Mouse (Mus musculus) liver, embryonic 12.5 days (tissue): ENCODE data around the gene Smim7. TPM values are rescaled to one million over a fixed set of nuclear protein-coding genes. Genes with fewer than 3 reads are reported as not detected.

Experiments
- ATAC-seq: fragments of 200-750 bp; cut with Nextera tagmentation; 2 replicates; pipeline ENCODE4 v1.8.0; 2017; ENCODE audit warnings: moderate number of reproducible peaks, mild to moderate bottlenecking, moderate library complexity
- H3K27ac ChIP-seq: fragments of 300-500 bp; sonication (generic); 2 replicates; pipeline ENCODE4 v1.5.1; 2016; ENCODE audit warnings: mild to moderate bottlenecking
- H3K27me3 ChIP-seq: fragments of 300-500 bp; sonication (generic); replicated peaks from 2 replicates; pipeline ENCODE4 v1.6.1; 2016; ENCODE audit warnings: mild to moderate bottlenecking, moderate library complexity
- H3K36me3 ChIP-seq: fragments of 300-500 bp; sonication (generic); 2 replicates; pipeline ENCODE4 v1.6.1; 2016; ENCODE audit warnings: mild to moderate bottlenecking, moderate library complexity
- H3K4me1 ChIP-seq: fragments of 300-500 bp; sonication (generic); 2 replicates; pipeline ENCODE4 v1.6.1; 2016
- H3K4me2 ChIP-seq: fragments of 300-500 bp; sonication (generic); 2 replicates; pipeline ENCODE4 v1.6.1; 2016; ENCODE audit warnings: mild to moderate bottlenecking, moderate library complexity
- H3K4me3 ChIP-seq: fragments of 300-500 bp; sonication (generic); 2 replicates; pipeline ENCODE4 v1.5.1; 2016; ENCODE audit warnings: mild to moderate bottlenecking, moderate library complexity
- H3K9ac ChIP-seq: fragments of 300-500 bp; sonication (generic); 2 replicates; pipeline ENCODE4 v1.6.1; 2016; ENCODE audit warnings: mild to moderate bottlenecking, moderate library complexity
- H3K9me3 ChIP-seq: fragments of 300-500 bp; sonication (generic); replicated peaks from 2 replicates; pipeline ENCODE4 v1.6.1; 2016; ENCODE audit warnings: mild to moderate bottlenecking, moderate library complexity
- WGBS: fragments of 180-500 bp; shearing (Covaris S2); methylation state at CpG from one replicate; pipeline ENCODE4 v1.1.7; 2016; ENCODE audit not compliant: insufficient replicate concordance; 5-methylcytosine and 5-hydroxymethylcytosine counted together
- polyA plus RNA-seq: library from polyadenylated mRNA; unstranded; fragments of >200 nt; fragmentation: Nextera tagmentation; extraction: Ambion mirVana; gene quantifications from 2 replicates; pipeline ENCODE4 v1.2.1, GENCODE M21; 2016

Smim7 gene
- polyA plus RNA-seq, 1 experiment from 2014 or later = 55.1 TPM

DNA sequence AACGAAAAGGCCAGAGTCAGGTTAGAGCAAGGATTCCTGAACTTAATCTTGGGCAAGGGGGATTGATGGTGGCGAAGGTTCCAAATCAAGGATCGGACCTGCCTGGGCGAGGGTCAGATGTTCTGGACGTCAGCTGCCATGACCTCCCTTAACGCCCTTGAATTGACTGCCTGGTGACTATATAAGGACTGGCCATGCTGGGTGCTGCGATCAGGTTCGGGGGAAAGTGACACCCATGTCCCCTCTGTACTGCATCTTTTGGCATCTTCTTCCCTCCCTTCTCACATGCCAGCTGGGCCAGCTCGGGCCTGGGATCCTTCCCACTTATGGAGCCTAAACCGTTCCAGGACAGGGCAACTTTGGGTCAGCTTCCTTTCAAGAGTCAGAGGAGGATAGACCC lies 1.6 kb upstream of the Smim7 start:
- Histone ChIP-seq H3K27me3 (no peaks in the 10 kb centered on the region; the same call in 1 of the 2 replicates), H3K9me3 (no peaks in the 10 kb centered on the region), H3K9ac (peak overlapping the region; percentile 82), H3K27ac (no peak overlapping the region), H3K4me3 (peak overlapping the region; percentile 71), H3K36me3 (peaks cover 22% of the 10 kb centered on the region), H3K4me1 (peaks cover 30% of the 10 kb centered on the region), H3K4me2 (peak overlapping the region; percentile 100)
- WGBS = 16% methylated on average over 10 of the region's 10 CpGs
- no peak for ATAC-seq

DNA sequence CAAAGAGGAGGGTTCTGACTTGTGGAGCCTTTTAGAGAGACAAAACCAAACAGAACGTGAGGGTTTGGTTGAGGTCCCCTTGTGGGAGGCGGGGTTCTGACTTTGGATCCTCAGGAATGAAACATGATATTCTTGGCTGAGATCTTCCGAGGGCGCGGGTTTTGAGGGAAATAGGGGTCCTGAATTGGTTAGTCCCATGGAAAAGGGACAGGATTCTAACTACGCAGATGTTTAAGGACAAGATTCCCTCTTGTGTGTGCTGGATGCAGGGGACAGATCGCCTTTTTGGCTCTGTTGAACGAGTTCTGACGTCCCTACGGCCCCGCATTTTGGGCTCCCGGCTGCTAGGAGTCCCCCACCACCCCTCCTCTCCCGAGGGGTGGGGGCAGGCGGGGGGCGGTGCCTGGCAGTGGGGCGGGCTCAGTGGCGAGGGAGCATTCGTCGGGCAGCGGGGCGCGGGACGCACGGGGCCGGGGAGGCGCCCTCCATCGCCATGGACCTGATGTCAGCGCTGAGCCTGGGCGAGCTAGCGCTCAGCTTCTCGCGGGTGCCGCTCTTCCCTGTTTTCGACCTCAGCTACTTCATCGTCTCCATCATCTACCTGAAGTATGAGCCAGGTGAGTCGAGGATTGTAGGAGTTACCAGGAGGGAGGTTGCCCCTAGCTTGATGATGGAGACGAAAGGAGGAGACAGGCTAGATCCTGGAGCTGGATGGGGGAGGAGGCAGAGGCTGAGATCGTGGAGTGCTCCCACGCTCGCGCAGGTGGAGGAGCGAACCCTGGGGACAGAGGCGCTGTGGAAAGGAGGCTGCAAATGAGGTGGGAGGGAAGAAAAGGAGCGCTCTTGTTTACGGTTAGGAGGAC lies 954 bp upstream of the Smim7 start, which contains the start of gene Tmem38a:
Tmem38a (plus strand) TSS at position 445 of the 863 bp plus-strand sequence.
- Histone ChIP-seq H3K9ac (peak within 1 kb of the TSS; percentile 82), H3K4me3 (peak within 1 kb of the TSS; percentile 71), H3K4me2 (peak within 1 kb of the TSS; percentile 100), H3K36me3 (peaks cover 28% of the 10 kb centered on the region), H3K27me3 (no peaks in the 10 kb centered on the region; the same call in 1 of the 2 replicates), H3K27ac (peak within 1 kb of the TSS; percentile 92), H3K9me3 (no peaks in the 10 kb centered on the region), H3K4me1 (peaks cover 30% of the 10 kb centered on the region)
- ATAC-seq = no peak
- under 1% methylated on average over 44 of the region's 45 CpGs for WGBS

DNA sequence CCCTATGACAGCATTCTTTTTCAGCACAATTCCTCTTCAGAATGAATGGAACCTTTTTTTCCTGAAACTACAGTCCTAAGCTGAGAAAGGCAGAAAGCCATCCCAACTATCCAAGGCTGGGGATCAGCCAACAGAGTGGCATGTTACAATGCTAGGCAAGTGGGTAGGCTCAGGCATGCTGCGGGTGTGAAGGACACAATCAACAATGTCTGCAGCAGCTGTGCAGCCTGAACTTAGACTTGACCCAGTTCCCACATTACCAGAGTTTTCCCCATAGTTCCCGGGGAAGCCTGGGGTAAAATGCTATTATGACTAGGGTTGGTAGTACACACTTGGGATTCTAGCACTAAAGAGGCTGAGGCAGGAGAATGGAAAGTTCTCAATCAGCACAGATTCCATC lies 4.9 kb downstream of the Smim7 start:
- no peak for ATAC-seq
- 76% methylated on average over 2 of the region's 2 CpGs for WGBS

DNA sequence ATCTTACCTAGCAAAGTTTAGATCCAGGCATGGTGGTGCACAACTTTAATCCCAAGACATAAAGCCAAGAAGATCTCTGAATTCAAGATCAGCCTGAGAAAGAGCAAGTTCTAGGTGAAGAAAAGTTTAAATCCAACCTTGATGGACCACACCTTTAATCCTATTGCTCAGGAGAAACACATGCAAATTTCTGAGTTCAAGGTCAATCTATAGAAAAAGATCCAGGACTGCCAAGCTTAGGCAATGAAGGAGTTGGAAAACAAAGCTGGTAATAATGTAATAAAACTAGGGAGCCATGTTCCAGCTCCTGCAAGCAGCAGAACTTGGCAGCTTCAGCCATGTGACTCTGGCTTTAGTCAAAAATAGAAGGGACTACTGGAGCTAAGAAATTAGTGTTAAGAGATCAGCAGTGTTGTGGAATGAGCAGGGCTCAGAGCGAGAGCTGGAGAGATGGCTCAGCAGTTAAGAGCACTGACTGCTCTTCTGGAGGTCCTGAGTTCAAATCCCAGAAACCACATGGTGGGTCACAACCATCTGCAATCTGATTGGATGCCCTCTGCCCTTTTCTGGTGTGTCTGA lies 9.7 kb downstream of the Smim7 start:
- no peaks in the 10 kb centered on the region for H3K27me3 ChIP-seq
- H3K4me1 ChIP-seq = no peaks in the 10 kb centered on the region
- H3K36me3 ChIP-seq = peaks cover 65% of the 10 kb centered on the region
- no peak overlapping the region for H3K4me2 ChIP-seq
- ATAC-seq = no peak
- no peaks in the 10 kb centered on the region for H3K9me3 ChIP-seq
- WGBS = 79% methylated on average over 1 of the region's 1 CpGs
- H3K9ac ChIP-seq = no peak overlapping the region
- no peak overlapping the region for H3K27ac ChIP-seq
- no peak overlapping the region for H3K4me3 ChIP-seq

More for the DNA sequence above, 4.9 kb downstream of the Smim7 start:
- no peak overlapping the region for H3K9ac ChIP-seq
- H3K36me3 ChIP-seq = peaks cover 72% of the 10 kb centered on the region
- H3K27ac ChIP-seq = no peak overlapping the region
- no peak overlapping the region for H3K4me3 ChIP-seq
- no peaks in the 10 kb centered on the region for H3K27me3 ChIP-seq
- H3K4me1 ChIP-seq = peaks cover 14% of the 10 kb centered on the region
- no peak overlapping the region for H3K4me2 ChIP-seq
- H3K9me3 ChIP-seq = no peaks in the 10 kb centered on the region

DNA sequence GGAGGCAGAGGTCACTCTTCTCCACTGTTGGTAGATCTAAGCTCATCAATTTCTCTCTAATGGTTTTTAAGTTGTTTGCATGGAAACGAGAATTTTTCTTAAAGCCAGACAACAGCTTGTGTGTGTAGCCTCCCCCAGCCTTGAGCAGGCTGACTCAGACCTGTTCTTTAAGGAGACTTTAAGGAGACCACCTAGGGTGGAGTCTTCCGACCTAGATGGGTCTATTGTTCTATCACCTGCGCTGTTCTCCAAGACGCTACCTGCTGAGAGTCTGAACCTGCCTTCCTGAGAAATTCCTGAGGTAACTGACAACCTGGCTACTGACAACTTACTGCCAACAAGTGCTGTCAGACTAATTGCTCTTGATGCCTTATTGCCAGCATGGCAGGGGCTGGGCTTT lies 15.1 kb downstream of the Smim7 start:
- H3K4me1 ChIP-seq = peaks cover 4% of the 10 kb centered on the region; the same call in 1 of the 2 replicates
- no peaks in the 10 kb centered on the region for H3K9me3 ChIP-seq
- no peak overlapping the region for H3K4me3 ChIP-seq
- 67% methylated on average over 4 of the region's 4 CpGs for WGBS
- H3K27me3 ChIP-seq = no peaks in the 10 kb centered on the region
- H3K4me2 ChIP-seq = no peak overlapping the region
- peaks cover 34% of the 10 kb centered on the region for H3K36me3 ChIP-seq
- no peak overlapping the region for H3K9ac ChIP-seq
- H3K27ac ChIP-seq = no peak overlapping the region
- no peak for ATAC-seq

DNA sequence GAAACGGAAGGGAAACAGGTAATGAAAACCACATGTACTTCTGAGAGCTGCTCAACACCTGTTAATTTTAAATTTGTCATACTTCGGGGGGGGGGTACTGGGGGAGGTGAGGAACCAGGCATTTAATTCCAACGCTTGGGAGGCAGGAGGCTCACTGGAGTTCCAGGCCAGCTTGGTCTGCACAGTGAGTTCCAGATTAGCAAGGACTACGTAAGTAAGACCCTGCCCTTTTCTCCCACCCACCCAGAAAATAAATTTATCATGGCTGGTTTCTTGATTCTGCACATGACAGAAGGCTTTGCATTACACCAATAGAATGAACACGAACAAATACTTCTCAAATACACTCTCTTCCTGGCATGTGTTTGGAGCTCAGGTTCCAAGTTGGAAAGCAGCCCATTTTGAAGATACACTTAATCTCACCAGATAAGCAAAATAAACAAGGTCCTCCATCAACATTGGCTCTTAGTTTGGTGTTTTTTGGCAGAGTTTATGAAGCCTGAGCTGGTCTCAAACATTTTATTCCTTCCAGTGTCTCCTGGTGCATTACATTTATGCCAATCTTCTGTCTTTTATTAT lies 21.5 kb downstream of the Smim7 start:
- 20% methylated on average over 5 of the region's 5 CpGs for WGBS
- Histone ChIP-seq H3K9me3 (no peaks in the 10 kb centered on the region), H3K36me3 (peaks cover 25% of the 10 kb centered on the region), H3K27ac (peak overlapping the region; percentile 91), H3K4me3 (peak overlapping the region; percentile 99), H3K27me3 (no peaks in the 10 kb centered on the region), H3K9ac (peak overlapping the region; percentile 100), H3K4me1 (peaks cover 49% of the 10 kb centered on the region), H3K4me2 (peak overlapping the region; percentile 99)
- no peak for ATAC-seq

- under 1% methylated on average over 44 of the region's 45 CpGs for WGBS
- Histone ChIP-seq H3K9ac (peak overlapping the region; percentile 100), H3K4me2 (peak overlapping the region; percentile 99), H3K27me3 (no peaks in the 10 kb centered on the region), H3K9me3 (no peaks in the 10 kb centered on the region), H3K27ac (peak overlapping the region; percentile 91), H3K4me1 (peaks cover 53% of the 10 kb centered on the region), H3K36me3 (peaks cover 30% of the 10 kb centered on the region), H3K4me3 (peak overlapping the region; percentile 99)
- peak; percentile 59 for ATAC-seq
Observed at GRCm38 (mm10) chr8:72548644-72549313, 22.1 kb downstream of the Smim7 start.

GRCm38 (mm10) chr8:72547802-72548643 lies 22.9 kb downstream of the Smim7 start, which contains the start of gene Med26:
Gene Med26 (minus strand): TSS chr8:72548270.
- H3K4me1 ChIP-seq = peaks cover 59% of the 10 kb centered on the region
- H3K4me2 ChIP-seq = peak within 1 kb of the TSS; percentile 99
- peak within 1 kb of the TSS; percentile 99 for H3K4me3 ChIP-seq
- peak; percentile 95 for ATAC-seq
- peaks cover 38% of the 10 kb centered on the region for H3K36me3 ChIP-seq
- WGBS = under 1% methylated on average over 87 of the region's 92 CpGs
- peak within 1 kb of the TSS; percentile 91 for H3K27ac ChIP-seq
- no peaks in the 10 kb centered on the region for H3K9me3 ChIP-seq
- H3K9ac ChIP-seq = peak within 1 kb of the TSS; percentile 100
- no peaks in the 10 kb centered on the region for H3K27me3 ChIP-seq

- Histone ChIP-seq H3K4me3 (peak overlapping the region; percentile 99), H3K36me3 (peaks cover 45% of the 10 kb centered on the region), H3K27me3 (no peaks in the 10 kb centered on the region), H3K4me1 (peaks cover 67% of the 10 kb centered on the region), H3K4me2 (peak overlapping the region; percentile 99), H3K27ac (peak overlapping the region; percentile 87), H3K9me3 (no peaks in the 10 kb centered on the region), H3K9ac (peak overlapping the region; percentile 100)
- whole genome bisulfite sequencing = 3% methylated on average over 27 of the region's 27 CpGs
- peak; percentile 1; the same call in 1 of the 2 replicates for ATAC-seq
Observed at GRCm38 (mm10) chr8:72547122-72547801, 23.6 kb downstream of the Smim7 start.

DNA sequence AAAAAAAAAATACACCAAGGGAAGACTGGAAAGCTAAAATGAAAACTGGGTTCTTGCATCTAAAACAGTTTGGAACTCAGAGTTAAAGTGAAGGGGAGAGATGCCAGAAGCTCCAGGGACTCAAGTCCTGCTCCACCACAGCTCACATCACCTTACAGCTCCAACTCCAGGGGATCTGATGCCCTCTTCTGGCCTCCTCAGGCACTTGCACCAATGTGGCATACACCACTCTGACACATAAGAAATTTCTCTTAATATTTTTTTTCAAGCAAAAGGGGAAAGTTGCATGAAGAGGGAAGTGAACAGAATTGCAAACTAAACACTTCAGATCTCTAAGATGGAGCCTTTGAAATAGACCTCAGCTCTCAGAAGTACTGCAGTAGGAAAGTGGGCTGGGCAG lies 31.7 kb downstream of the Smim7 start:
- ATAC-seq = no peak
- Histone ChIP-seq H3K9ac (no peak overlapping the region), H3K4me3 (no peak overlapping the region), H3K9me3 (no peaks in the 10 kb centered on the region), H3K36me3 (peaks cover 21% of the 10 kb centered on the region), H3K27me3 (no peaks in the 10 kb centered on the region), H3K4me2 (no peak overlapping the region), H3K27ac (no peak overlapping the region), H3K4me1 (peaks cover 30% of the 10 kb centered on the region)
